Mouse (Mus musculus): ENCODE measurements around the gene S100a6. TPM values are rescaled to one million over a fixed set of nuclear protein-coding genes. Genes with fewer than 3 reads are reported as not detected.
A peak's percentile ranks its signal among the peaks of the same experiment; 100 is the strongest.

The S100a6 gene
- polyA plus RNA-seq, 1 experiment from 2014 or later: 10,815 TPM

- TF ChIP-seq CTCF (IDR thresholded peaks at IDR 0.05): peak; percentile 44
- H3K27me3 ChIP-seq: no peaks in the 10 kb centered on the region
- ChIA-PET CTCF (interaction anchor here (1.6 to 5.4 kb wide), 3 partner anchors 13 to 132 kb away, joined by 4 to 50 read pairs (median 8); no protein-coding TSS in a partner anchor), POLR2A (no interaction called here)
- ATAC-seq: no peak
- no peak for DNase-seq (ENCODE audit: low read depth, low spot score)
- in situ Hi-C loops (cut with MboI; ENCODE audit: low pct_unique_long_range_greater_than_20kb): loop anchor here (5.0 kb wide), 1 partner anchor 50 kb away; no protein-coding TSS in a partner anchor
These were observed 44.7 kb downstream of the S100a6 start for GRCm38 (mm10) chr3:90657405-90657804.

GRCm38 (mm10) chr3:90659364-90660044 is 46.8 kb downstream of the S100a6 start:
- no peak for DNase-seq (ENCODE audit: low read depth, low spot score)
- POLR2A ChIA-PET: no interaction called here
- in situ Hi-C loops (cut with MboI; ENCODE audit: low pct_unique_long_range_greater_than_20kb): loop anchor here (5.0 kb wide), 1 partner anchor 48 kb away; no protein-coding TSS in a partner anchor
- CTCF ChIA-PET: interaction anchor here (0.9 to 1.7 kb wide), 4 partner anchors 9 to 169 kb away, joined by 3 to 7 read pairs (median 3); partner anchors contain the start of genes S100a8 and Snapin
- no peak for TF ChIP-seq CTCF (IDR thresholded peaks at IDR 0.05)
- no peak for ATAC-seq
- H3K27me3 ChIP-seq: no peaks in the 10 kb centered on the region

- CTCF ChIA-PET: interaction anchor here (0.8 to 3.5 kb wide), 5 partner anchors 10 to 46 kb away, joined by 3 to 16 read pairs (median 7); partner anchors contain the start of gene S100a7a
- ATAC-seq: peak; percentile 41
- in situ Hi-C loops (cut with MboI; ENCODE audit: low pct_unique_long_range_greater_than_20kb): no loop called here
These were observed 51.5 kb downstream of the S100a6 start for GRCm38 (mm10) chr3:90664219-90664618.

GRCm38 (mm10) chr3:90668846-90669245 is 56.2 kb downstream of the S100a6 start, which contains the start of gene S100a8:
S100a8 (plus strand) TSS chr3:90668978.
- no peak for TF ChIP-seq CTCF (IDR thresholded peaks at IDR 0.05)
- CTCF ChIA-PET: interaction anchor here (0.8 to 2.5 kb wide), 4 partner anchors 8 to 41 kb away, joined by 3 to 13 read pairs (median 4); no protein-coding TSS in a partner anchor
- peaks cover 22% of the 10 kb centered on the region for H3K27me3 ChIP-seq
- POLR2A ChIA-PET: no interaction called here
- ATAC-seq (peak; percentile 37), DNase-seq (ENCODE audit: low read depth, low spot score) (peak; percentile 46)
- in situ Hi-C loops (cut with MboI; ENCODE audit: low pct_unique_long_range_greater_than_20kb): no loop called here

More at GRCm38 (mm10) chr3:90664219-90664618, 51.5 kb downstream of the S100a6 start:
- no peaks in the 10 kb centered on the region for H3K27me3 ChIP-seq
- TF ChIP-seq CTCF (IDR thresholded peaks at IDR 0.05): peak; percentile 78
- POLR2A ChIA-PET: no interaction called here
- no peak for DNase-seq (ENCODE audit: low read depth, low spot score)

Other genes with a start within 250 kb of the S100a6 start
- 2.9 TPM for gene Slc27a3, start 222.9 kb upstream of the S100a6 start, polyA plus RNA-seq (2021)
- gene Ints3, start 179.3 kb upstream of the S100a6 start, polyA plus RNA-seq (2021): 77.8 TPM
- 5.3 TPM for gene Npr1, start 147.0 kb upstream of the S100a6 start, polyA plus RNA-seq (2021)
- 129 TPM for gene Ilf2, start 136.8 kb upstream of the S100a6 start, polyA plus RNA-seq (2021)
- 104 TPM for gene Snapin, start 121.8 kb upstream of the S100a6 start, polyA plus RNA-seq (2021)
- gene Chtop, start 103.4 kb upstream of the S100a6 start, polyA plus RNA-seq (2021): 145 TPM
- gene S100a1, start 98.5 kb upstream of the S100a6 start, polyA plus RNA-seq (2021): 190 TPM
- gene S100a13, start 98.4 kb upstream of the S100a6 start, polyA plus RNA-seq (2021): 54.3 TPM
- 0.19 TPM for gene S100a14, start 86.0 kb upstream of the S100a6 start, polyA plus RNA-seq (2021)
- gene S100a16, start 75.6 kb upstream of the S100a6 start, polyA plus RNA-seq (2021): 164 TPM
- 7.0 TPM for gene S100a3, start 52.3 kb upstream of the S100a6 start, polyA plus RNA-seq (2021)
- not detected for gene S100a2, start 22.6 kb upstream of the S100a6 start, polyA plus RNA-seq (2021)
- not detected for gene Gm42674, start 11.0 kb upstream of the S100a6 start, polyA plus RNA-seq (2021)
- gene S100a4, start 9.1 kb upstream of the S100a6 start, polyA plus RNA-seq (2021): 44.0 TPM
- not detected for gene S100a5, start 4.4 kb upstream of the S100a6 start, polyA plus RNA-seq (2021)
- 4.9 TPM for gene S100a7a, start 41.1 kb downstream of the S100a6 start, polyA plus RNA-seq (2021)
- gene S100a8, start 56.1 kb downstream of the S100a6 start, polyA plus RNA-seq (2021): not detected
- gene S100a9, start 82.8 kb downstream of the S100a6 start, polyA plus RNA-seq (2021): not detected
- 0.04 TPM for gene Pglyrp4, start 114.0 kb downstream of the S100a6 start, polyA plus RNA-seq (2021)
- gene Gm5849, start 165.0 kb downstream of the S100a6 start, polyA plus RNA-seq (2021): not detected

Data from Patski (cell line).